Mouse (Mus musculus): ENCODE measurements around the gene Atxn7l3b. TPM values are rescaled to one million over a fixed set of nuclear protein-coding genes. Genes with fewer than 3 reads are reported as not detected.

Gene Atxn7l3b
- polyA plus RNA-seq, 1 experiment from 2014 or later = 139 TPM

DNA sequence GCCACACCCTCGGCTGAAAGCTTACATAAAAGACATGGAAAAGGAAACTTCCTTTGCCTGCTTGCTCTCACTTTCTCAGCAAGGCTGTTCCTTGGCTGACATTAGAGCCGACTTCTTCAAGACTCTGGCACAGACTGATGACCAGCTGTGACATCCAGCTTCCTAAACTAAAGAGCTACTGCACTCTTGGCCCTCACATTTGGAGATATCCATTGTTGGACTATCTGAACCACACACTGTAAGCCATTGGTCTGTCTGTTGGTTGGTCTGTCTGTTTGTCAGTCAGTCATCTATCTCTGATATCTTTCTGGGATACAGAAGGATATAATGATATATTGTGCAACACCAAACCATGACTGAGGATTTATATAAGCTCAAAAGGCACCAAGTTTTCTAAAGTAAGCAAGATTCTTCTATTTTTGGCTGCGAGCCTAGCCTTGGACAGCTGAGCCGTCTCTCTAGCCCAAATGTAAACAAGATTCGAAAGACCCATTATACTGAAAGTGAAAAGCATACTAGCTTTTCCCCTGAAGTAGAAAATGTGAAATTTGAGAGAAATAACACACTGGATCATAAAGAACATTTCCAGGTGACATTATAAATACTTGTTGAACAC lies 12.1 kb downstream of the Atxn7l3b start:
- Histone ChIP-seq H3K36me3 (no peaks in the 10 kb centered on the region), H3K9me3 (replicated peaks) (no peaks in the 10 kb centered on the region), H3K4me1 (replicated peaks) (no peaks in the 10 kb centered on the region), H3K9ac (no peak overlapping the region), H3K4me3 (no peak overlapping the region), H3K27me3 (replicated peaks) (no peaks in the 10 kb centered on the region), H3K4me2 (no peak overlapping the region), H3K27ac (ENCODE audit: poor library complexity, severe bottlenecking) (no peak overlapping the region)
- 65% methylated on average over 5 of the region's 5 CpGs for WGBS
- no peak for ATAC-seq (ENCODE audit: insufficient number of reproducible peaks, low FRiP score)

DNA sequence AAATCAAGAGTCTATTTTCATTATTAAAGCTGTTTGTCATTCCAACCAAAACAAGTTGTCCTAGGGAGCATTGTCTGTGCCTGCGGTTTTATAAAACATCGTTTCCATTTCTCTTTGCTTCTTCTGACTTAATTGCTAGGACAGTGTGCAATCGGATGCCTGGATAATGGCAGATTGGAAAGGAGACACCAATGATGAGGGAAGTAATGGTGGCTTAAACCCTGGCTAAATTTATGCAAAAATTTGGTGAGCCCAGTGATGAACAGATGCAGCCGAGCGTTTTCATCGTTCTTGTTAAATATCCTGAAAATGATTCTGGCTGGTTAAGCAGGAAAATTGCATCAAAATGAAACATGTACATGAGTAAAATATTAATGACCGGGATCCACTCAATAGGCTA lies 28.6 kb downstream of the Atxn7l3b start:
- Histone ChIP-seq H3K9me3 (replicated peaks) (no peaks in the 10 kb centered on the region), H3K27ac (ENCODE audit: poor library complexity, severe bottlenecking) (no peak overlapping the region), H3K9ac (no peak overlapping the region), H3K27me3 (replicated peaks) (no peaks in the 10 kb centered on the region), H3K4me2 (no peak overlapping the region), H3K4me1 (replicated peaks) (no peaks in the 10 kb centered on the region), H3K36me3 (no peaks in the 10 kb centered on the region), H3K4me3 (no peak overlapping the region)
- ATAC-seq (ENCODE audit: insufficient number of reproducible peaks, low FRiP score) = no peak
- WGBS = 84% methylated on average over 7 of the region's 7 CpGs

DNA sequence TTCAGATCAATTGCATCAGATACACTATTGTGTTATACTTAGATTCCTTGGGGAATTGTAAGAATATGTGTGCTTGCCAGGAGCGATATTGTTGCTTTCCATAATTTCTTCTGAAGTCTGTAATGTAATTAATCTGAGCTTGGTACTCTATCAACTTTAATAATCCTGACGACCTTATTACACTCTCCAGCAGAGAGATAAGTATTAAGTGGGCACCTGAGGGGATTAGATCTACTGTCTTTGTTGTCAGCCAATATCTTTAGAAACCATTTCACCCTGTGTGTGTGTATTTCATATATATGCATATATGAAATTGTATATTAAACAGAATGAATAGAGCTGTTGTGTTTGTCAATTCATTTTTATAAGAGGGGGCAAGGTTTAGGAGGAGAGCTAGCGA lies 29.0 kb downstream of the Atxn7l3b start:
- no peak overlapping the region for H3K27ac ChIP-seq (ENCODE audit: poor library complexity, severe bottlenecking)
- WGBS = 66% methylated on average over 3 of the region's 3 CpGs
- no peak overlapping the region for H3K4me3 ChIP-seq
- no peak for ATAC-seq (ENCODE audit: insufficient number of reproducible peaks, low FRiP score)
- H3K4me2 ChIP-seq = no peak overlapping the region
- H3K4me1 ChIP-seq (replicated peaks) = no peaks in the 10 kb centered on the region
- no peaks in the 10 kb centered on the region for H3K27me3 ChIP-seq (replicated peaks)
- H3K36me3 ChIP-seq = no peaks in the 10 kb centered on the region
- H3K9ac ChIP-seq = no peak overlapping the region
- no peaks in the 10 kb centered on the region for H3K9me3 ChIP-seq (replicated peaks)

DNA sequence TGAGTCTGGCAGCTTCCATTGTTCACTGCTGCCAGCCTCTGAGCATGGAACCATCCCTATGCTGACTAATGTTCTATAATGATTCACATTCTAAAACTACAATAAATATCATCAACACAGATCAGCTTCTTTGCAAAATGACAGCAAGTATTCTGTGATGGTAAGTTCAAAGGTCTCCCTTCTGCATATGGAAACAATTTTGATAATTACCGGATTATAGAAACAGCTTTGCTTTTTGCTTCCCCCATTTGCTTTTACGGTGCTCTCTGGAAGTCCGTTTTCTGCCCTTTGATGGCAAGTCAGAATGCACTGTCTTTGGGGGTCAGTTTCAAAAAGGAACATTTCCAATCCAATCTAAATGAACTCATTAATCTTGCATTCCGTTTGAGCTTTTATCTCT lies 32.2 kb downstream of the Atxn7l3b start:
- ATAC-seq (ENCODE audit: insufficient number of reproducible peaks, low FRiP score) = no peak
- 76% methylated on average over 4 of the region's 4 CpGs for WGBS
- H3K9me3 ChIP-seq (replicated peaks) = no peaks in the 10 kb centered on the region
- H3K27ac ChIP-seq (ENCODE audit: poor library complexity, severe bottlenecking) = no peak overlapping the region
- H3K4me1 ChIP-seq (replicated peaks) = no peaks in the 10 kb centered on the region
- H3K4me2 ChIP-seq = no peak overlapping the region
- H3K36me3 ChIP-seq = no peaks in the 10 kb centered on the region
- H3K4me3 ChIP-seq = no peak overlapping the region
- no peaks in the 10 kb centered on the region for H3K27me3 ChIP-seq (replicated peaks)
- H3K9ac ChIP-seq = no peak overlapping the region

DNA sequence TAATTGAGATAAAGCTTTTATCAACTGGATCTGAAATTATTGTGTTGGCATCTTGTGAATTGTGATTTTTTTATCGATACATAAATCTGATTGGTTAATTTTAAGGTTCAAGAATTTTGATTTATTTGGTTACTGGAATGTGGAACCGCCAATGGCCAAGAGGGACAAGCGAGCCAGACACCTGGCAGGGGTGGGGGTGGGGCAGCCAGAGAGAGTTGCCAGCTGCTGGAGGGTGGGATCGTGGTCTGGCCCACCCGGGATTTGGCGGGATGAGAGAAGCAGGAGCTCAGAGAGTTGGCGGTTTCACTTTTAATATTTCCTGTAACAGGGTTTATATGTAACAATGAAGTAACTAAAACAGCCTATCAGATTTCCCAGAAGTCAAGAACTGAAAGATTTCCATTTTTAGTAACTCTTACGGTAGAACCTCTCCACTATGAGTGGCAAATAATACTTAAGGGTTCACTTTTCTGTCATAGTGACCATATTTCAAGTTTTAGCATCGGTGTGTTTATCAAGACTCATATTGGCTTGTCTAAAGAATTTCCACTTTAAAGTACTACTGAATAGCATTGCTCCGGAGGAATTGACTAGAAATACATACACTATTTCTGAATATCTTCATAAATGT lies 35.1 kb downstream of the Atxn7l3b start:
- Histone ChIP-seq H3K9me3 (replicated peaks) (no peaks in the 10 kb centered on the region), H3K27me3 (replicated peaks) (no peaks in the 10 kb centered on the region), H3K4me1 (replicated peaks) (no peaks in the 10 kb centered on the region), H3K27ac (ENCODE audit: poor library complexity, severe bottlenecking) (no peak overlapping the region), H3K36me3 (no peaks in the 10 kb centered on the region), H3K4me2 (no peak overlapping the region), H3K9ac (no peak overlapping the region), H3K4me3 (no peak overlapping the region)
- WGBS = 76% methylated on average over 10 of the region's 10 CpGs
- no peak for ATAC-seq (ENCODE audit: insufficient number of reproducible peaks, low FRiP score)

DNA sequence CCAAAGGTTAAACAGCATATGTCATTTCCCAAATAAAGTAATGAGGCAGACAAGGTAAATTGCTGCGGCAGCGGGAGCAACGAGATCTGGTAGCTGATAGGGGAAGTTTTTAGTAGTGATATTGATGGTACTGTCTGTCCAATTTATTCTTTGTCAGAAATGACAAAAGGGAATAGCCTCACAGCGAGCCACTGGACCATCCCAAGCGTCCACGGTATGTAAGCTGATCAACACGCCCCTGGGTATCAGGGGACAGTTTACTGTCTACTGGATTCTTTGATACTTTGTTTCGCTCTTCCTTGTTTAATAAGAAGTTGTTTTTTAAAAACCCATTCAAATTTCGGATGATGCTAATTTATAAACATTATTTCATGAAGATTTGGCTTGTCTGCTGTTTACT lies 44.7 kb downstream of the Atxn7l3b start:
- no peak for ATAC-seq (ENCODE audit: insufficient number of reproducible peaks, low FRiP score)
- 82% methylated on average over 9 of the region's 9 CpGs for WGBS
- H3K4me3 ChIP-seq = no peak overlapping the region
- no peak overlapping the region for H3K9ac ChIP-seq
- H3K27ac ChIP-seq (ENCODE audit: poor library complexity, severe bottlenecking) = no peak overlapping the region
- H3K27me3 ChIP-seq (replicated peaks) = no peaks in the 10 kb centered on the region
- no peaks in the 10 kb centered on the region for H3K36me3 ChIP-seq
- H3K4me1 ChIP-seq (replicated peaks) = no peaks in the 10 kb centered on the region
- H3K4me2 ChIP-seq = no peak overlapping the region
- no peaks in the 10 kb centered on the region for H3K9me3 ChIP-seq (replicated peaks)

DNA sequence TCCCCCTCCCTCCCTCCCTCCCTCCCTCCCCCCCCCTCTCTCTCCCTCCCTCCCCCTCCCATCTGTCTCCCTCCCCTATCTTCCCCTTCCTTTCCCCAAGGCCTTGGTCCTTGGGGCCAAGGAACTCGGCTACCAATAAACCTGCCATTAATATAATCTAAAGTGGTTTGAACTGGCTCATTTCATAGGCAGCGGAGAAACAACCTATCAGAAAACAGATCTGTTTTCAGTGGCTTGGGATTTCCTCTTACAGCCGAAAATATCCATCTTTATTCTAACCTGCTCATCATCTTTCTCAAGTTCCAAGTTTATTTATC lies 45.2 kb downstream of the Atxn7l3b start:
- H3K27ac ChIP-seq (ENCODE audit: poor library complexity, severe bottlenecking) = no peak overlapping the region
- no peaks in the 10 kb centered on the region for H3K27me3 ChIP-seq (replicated peaks)
- H3K9ac ChIP-seq = no peak overlapping the region
- H3K4me1 ChIP-seq (replicated peaks) = no peaks in the 10 kb centered on the region
- H3K9me3 ChIP-seq (replicated peaks) = no peaks in the 10 kb centered on the region
- H3K4me3 ChIP-seq = no peak overlapping the region
- H3K36me3 ChIP-seq = no peaks in the 10 kb centered on the region
- 48% methylated on average over 3 of the region's 3 CpGs for WGBS
- H3K4me2 ChIP-seq = no peak overlapping the region
- ATAC-seq (ENCODE audit: insufficient number of reproducible peaks, low FRiP score) = no peak

DNA sequence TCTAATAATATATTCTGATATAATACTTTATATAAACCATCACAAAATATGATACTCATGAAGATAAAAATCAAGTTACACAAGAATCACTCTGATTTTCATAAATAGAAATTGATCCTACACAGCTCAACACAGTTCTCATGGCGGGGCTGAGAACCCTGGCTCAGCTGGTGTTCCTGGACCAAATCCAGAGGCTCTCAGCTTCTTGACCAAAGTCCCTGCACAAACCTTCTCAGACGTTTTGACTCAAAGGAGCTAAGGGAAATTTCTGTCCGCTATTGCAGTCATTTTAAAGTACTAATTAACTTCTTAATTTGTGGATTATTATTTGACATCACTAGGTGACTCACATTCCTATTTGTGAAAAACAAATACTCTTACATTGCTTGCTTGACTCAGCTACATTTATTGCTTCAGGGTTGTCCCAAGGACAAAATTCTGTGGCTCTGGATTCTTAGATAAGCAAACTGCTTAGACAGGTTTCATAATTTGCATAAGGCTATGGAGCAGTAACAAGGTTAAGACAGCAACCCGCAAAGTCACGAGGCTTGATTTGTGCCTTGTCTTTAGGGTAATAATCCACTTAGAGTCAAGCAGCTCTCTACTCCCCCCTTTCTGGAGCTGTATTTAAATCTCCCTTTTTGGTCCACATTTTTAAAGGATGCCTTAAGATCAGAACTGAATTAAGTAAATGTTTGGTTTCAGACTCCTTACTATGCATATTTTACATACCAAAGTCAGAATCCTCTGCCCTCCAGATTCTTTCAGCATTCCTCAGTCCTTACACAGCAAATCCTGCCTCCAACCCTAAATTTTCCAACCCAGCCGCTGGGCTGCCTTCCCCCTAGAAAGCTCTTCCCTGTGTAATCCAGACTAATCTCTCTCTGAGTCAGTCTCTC lies 45.8 kb downstream of the Atxn7l3b start:
- no peaks in the 10 kb centered on the region for H3K4me1 ChIP-seq (replicated peaks)
- H3K9me3 ChIP-seq (replicated peaks) = no peaks in the 10 kb centered on the region
- no peaks in the 10 kb centered on the region for H3K36me3 ChIP-seq
- no peak overlapping the region for H3K27ac ChIP-seq (ENCODE audit: poor library complexity, severe bottlenecking)
- no peak overlapping the region for H3K4me3 ChIP-seq
- no peak overlapping the region for H3K4me2 ChIP-seq
- H3K27me3 ChIP-seq (replicated peaks) = no peaks in the 10 kb centered on the region
- H3K9ac ChIP-seq = no peak overlapping the region
- no peak for ATAC-seq (ENCODE audit: insufficient number of reproducible peaks, low FRiP score)
- 34% methylated on average over 6 of the region's 6 CpGs for WGBS

DNA sequence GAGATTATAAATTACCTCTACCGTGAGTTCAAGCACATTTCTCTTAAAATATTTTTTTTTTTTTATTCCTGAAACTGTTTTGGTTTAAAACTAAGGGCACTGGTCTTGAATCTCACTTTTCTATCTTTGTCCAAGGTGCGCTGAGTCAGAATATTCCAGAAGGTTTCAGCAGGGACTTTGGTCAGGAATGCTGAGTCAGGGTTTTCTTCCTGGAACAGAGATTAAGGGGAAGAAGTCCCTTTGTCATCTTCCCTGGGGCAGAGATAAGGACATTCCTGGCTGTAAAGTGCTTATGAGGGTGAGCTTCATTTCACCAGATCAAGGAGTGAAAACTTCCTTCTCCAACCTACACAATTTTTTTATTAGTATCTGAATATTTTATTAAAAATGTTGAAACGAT lies 46.7 kb downstream of the Atxn7l3b start:
- Histone ChIP-seq H3K27ac (ENCODE audit: poor library complexity, severe bottlenecking) (no peak overlapping the region), H3K27me3 (replicated peaks) (no peaks in the 10 kb centered on the region), H3K36me3 (no peaks in the 10 kb centered on the region), H3K9me3 (replicated peaks) (no peaks in the 10 kb centered on the region), H3K4me1 (replicated peaks) (no peaks in the 10 kb centered on the region), H3K9ac (no peak overlapping the region), H3K4me2 (no peak overlapping the region), H3K4me3 (no peak overlapping the region)
- no peak for ATAC-seq (ENCODE audit: insufficient number of reproducible peaks, low FRiP score)
- WGBS = 76% methylated on average over 3 of the region's 3 CpGs

DNA sequence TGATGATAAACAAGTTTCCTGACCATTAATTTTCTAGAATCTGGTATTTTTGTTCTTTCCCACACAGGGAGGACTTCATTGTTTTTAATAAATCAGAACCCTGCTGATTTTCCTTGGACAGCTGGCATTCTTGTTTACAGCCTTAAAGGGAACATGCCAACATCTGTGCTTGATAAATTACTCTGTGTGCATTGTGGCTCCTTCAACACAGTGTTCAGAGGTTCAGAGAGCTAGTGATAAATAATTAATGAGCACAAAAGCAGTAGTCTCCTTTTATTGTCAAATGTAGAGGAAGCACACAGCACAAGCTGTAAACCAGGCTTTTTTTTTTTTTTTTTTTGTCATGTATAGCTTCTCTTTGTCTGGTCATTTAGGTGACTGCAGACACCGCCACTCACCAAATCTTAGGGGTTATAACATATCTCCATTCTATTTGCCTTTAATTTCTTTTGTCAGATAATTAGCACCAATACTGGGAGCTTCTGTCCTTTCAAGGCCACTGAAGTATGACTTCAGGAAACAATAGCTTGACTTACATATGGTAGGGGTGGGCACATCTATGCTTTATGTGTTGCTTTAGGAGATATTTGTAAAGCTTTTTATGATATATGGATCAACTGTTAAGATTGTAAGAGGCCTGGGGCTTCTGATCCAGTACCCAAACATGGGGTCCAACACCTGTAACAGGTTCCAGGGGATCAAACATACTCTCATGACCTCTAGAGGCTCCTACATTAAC lies 52.0 kb downstream of the Atxn7l3b start:
- Histone ChIP-seq H3K27me3 (replicated peaks) (no peaks in the 10 kb centered on the region), H3K4me3 (no peak overlapping the region), H3K36me3 (no peaks in the 10 kb centered on the region), H3K4me1 (replicated peaks) (no peaks in the 10 kb centered on the region), H3K4me2 (no peak overlapping the region), H3K27ac (ENCODE audit: poor library complexity, severe bottlenecking) (no peak overlapping the region), H3K9ac (no peak overlapping the region), H3K9me3 (replicated peaks) (no peaks in the 10 kb centered on the region)
- WGBS = 79% methylated on average over 1 of the region's 1 CpGs
- ATAC-seq (ENCODE audit: insufficient number of reproducible peaks, low FRiP score) = no peak

All from heart, embryonic 12.5 days (tissue).